In the genomic region with DNA sequence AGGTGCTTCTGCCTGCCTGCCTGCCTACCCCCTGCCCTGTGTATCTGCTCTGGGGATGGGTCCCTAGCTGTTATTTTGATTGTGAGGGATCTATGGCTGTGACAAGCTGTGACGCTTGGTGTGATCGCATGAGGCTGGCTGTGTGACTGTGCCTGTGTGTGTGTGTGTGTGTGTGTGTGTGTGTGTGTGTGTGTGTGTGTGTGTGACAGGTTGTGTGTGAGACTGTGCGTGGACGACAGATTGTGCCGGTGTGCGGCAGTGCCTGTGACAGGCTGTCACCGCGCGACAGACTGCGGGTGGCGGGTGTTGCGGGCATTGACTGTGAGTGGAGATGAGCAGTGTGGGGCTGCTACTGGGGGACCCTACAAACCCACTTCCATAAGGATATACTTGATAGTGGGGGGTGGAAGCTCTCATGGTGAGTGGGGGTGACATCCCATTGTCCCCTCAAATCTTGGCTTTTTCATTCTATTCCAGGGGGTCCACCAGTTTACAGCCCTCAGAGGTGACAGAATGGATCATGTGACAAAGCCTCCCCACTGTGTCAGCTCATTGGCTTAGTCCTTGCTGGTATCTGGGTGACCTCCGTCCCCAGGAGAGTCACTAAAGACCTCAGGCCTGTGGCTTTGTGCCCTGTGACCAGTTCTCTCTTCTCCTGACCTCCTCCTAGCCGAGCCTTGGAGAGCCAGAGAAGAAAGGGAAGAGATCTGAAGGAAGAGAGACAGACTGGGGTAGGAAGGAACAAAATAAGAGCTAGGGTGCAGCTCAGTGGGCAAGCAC, we compare ENCODE assay signal across 12 mouse cellular contexts. TPM values are rescaled to one million over a fixed set of nuclear protein-coding genes. Genes with fewer than 3 reads are reported as not detected.
A peak's percentile ranks its signal among the peaks of the same experiment; 100 is the strongest.
DNase-seq lines count a peak whose midpoint lies in the region; TF ChIP-seq lines count a peak whose summit lies in the region.
"Had no signal": no experiment of that assay in that cellular context is flagged by ENCODE, and none has a peak within 500 bp of the region (broad histone marks: within the 10 kb centered on the region; RNA-seq: fewer than 3 reads in every experiment).

No protein-coding gene starts in this region.

- no peak overlapping the region for H3K4me3 ChIP-seq in layer of hippocampus, adult 2 months
- H3K4me3 ChIP-seq: neural tube, embryonic 12.5 days had no signal

- DNase-seq in cerebellum, adult 11 months, result peak; percentile 69
- DNase-seq in cerebellum, postnatal 4 days (ENCODE audit: low spot score in 2 of 2), result no peak
- peak in 1 of 2 experiments; percentile 65 for DNase-seq in layer of hippocampus, adult 2 months (ENCODE audit: low spot score in 2 of 2)
- DNase-seq in layer of hippocampus, adult 8-10 months (ENCODE audit: low spot score in 2 of 2), result no peak
- DNase-seq in adipocyte (ENCODE audit: low spot score), result peak; percentile 31
- DNase-seq in cerebellum, postnatal 36 days, result peak; percentile 66 to 70
- no peak for DNase-seq in natural killer cell, adult 2 months (ENCODE audit: low spot score in 2 of 2)
- DNase-seq in ovary, postnatal 14 days (ENCODE audit: low spot score), result no peak
- DNase-seq: gastrocnemius, postnatal 36 days; lung, embryonic 14.5 days; spleen, adult 18-20 months had no signal

- no peak for TF ChIP-seq CTCF in layer of hippocampus, adult 2 months (conservative IDR thresholded peaks at IDR 0.05)

- peak overlapping the region; percentile 97 for H3K27ac ChIP-seq in layer of hippocampus, adult 2 months
- H3K27ac ChIP-seq: neural tube, embryonic 12.5 days had no signal

RNA-seq across cellular contexts. Expression of a gene that starts 12.4 kb away (rescaled TPM):
- total RNA-seq in layer of hippocampus, adult 2 months (2021), result 100 to 1,000 TPM; 408 to 482 TPM
- total RNA-seq in layer of hippocampus, adult 8-10 months (2022), result 100 to 1,000 TPM; 453 to 552 (median 494) TPM

RNA-seq across cellular contexts. Expression of a gene that starts 34.9 kb away (rescaled TPM):
- total RNA-seq in layer of hippocampus, adult 2 months (2021), result 10 to 100 TPM; 11.9 TPM
- total RNA-seq in layer of hippocampus, adult 8-10 months (2022), result 10 to 100 TPM in 1 of 4 experiments, 1 to 10 TPM in 3; 8.4 to 10.5 (median 8.9) TPM

RNA-seq across cellular contexts. Expression of a gene that starts 43.6 kb away (rescaled TPM):
- 10 to 100 TPM; 23.3 to 26.1 TPM for total RNA-seq in layer of hippocampus, adult 2 months (2021)
- total RNA-seq in layer of hippocampus, adult 8-10 months (2022), result 10 to 100 TPM; 21.6 to 27.7 (median 23.3) TPM

RNA-seq across cellular contexts. Expression of a gene that starts 52.8 kb away (rescaled TPM):
- 10 to 100 TPM; 63.4 to 75.9 TPM for total RNA-seq in layer of hippocampus, adult 2 months (2021)
- total RNA-seq in layer of hippocampus, adult 8-10 months (2022), result 10 to 100 TPM; 66.4 to 76.2 (median 70.5) TPM

RNA-seq across cellular contexts. Expression of a gene that starts 59.0 kb away (rescaled TPM):
- total RNA-seq in layer of hippocampus, adult 2 months (2021), result 100 to 1,000 TPM; 457 to 504 TPM
- 100 to 1,000 TPM; 399 to 630 (median 506) TPM for total RNA-seq in layer of hippocampus, adult 8-10 months (2022)

Comparison
In these comparisons a context has a peak if more than half of its experiments do, and no peak if none do; other contexts are left out.
1. DNase-seq: peak in cerebellum, adult 11 months (single experiment), adipocyte (single experiment) and cerebellum, postnatal 36 days (2 of 2); none in cerebellum, postnatal 4 days (0 of 2), layer of hippocampus, adult 8-10 months (0 of 2), natural killer cell, adult 2 months (0 of 2) and ovary, postnatal 14 days (single experiment).